Mouse (Mus musculus) neural tube, embryonic 11.5 days (tissue): Measurements from ENCODE around the gene Acvr1. TPM values are rescaled to one million over a fixed set of nuclear protein-coding genes. Genes with fewer than 3 reads are reported as not detected.

Experiments
- ATAC-seq: fragments of 200-750 bp; cut with Nextera tagmentation; 2 replicates; pipeline ENCODE4 v1.8.0; 2017; ENCODE audit warnings: moderate number of reproducible peaks, mild to moderate bottlenecking, moderate TSS enrichment, moderate library complexity; ENCODE audit not compliant: insufficient read depth, low FRiP score, low TSS enrichment
- DNase-seq: peaks from one replicate; pipeline ENCODE4 v3.0.0-alpha.2; 2015; ENCODE audit warnings: low spot score
- H3K27ac ChIP-seq: fragments of 300-500 bp; sonication (generic); 2 replicates; pipeline ENCODE4 v1.5.1; 2014; ENCODE audit warnings: low read depth, mild to moderate bottlenecking, low read length
- H3K27me3 ChIP-seq: fragments of 300-500 bp; sonication (generic); 2 replicates; pipeline ENCODE4 v1.6.1; 2014; ENCODE audit warnings: mild to moderate bottlenecking, low read length, mixed read lengths; ENCODE audit not compliant: control insufficient read depth, insufficient read depth
- H3K36me3 ChIP-seq: fragments of 300-500 bp; sonication (generic); 2 replicates; pipeline ENCODE4 v1.6.1; 2014; ENCODE audit warnings: mild to moderate bottlenecking, low read length, moderate library complexity, mixed read lengths; ENCODE audit not compliant: control insufficient read depth, insufficient read depth
- H3K4me1 ChIP-seq: fragments of 300-500 bp; sonication (generic); 2 replicates; pipeline ENCODE4 v1.6.1; 2014; ENCODE audit warnings: low read length, mixed read lengths; ENCODE audit not compliant: control insufficient read depth, insufficient read depth
- H3K4me2 ChIP-seq: fragments of 300-500 bp; sonication (generic); 2 replicates; pipeline ENCODE4 v1.6.1; 2014; ENCODE audit warnings: low read depth, mild to moderate bottlenecking, moderate library complexity
- H3K4me3 ChIP-seq: fragments of 300-500 bp; sonication (generic); 2 replicates; pipeline ENCODE4 v1.5.1; 2014; ENCODE audit warnings: low read depth, low read length
- H3K9ac ChIP-seq: fragments of 300-500 bp; sonication (generic); 2 replicates; pipeline ENCODE4 v1.6.1; 2014; ENCODE audit warnings: mild to moderate bottlenecking, low read length
- H3K9me3 ChIP-seq: fragments of 300-500 bp; sonication (generic); 2 replicates; pipeline ENCODE4 v1.6.1; 2016; ENCODE audit warnings: low read length; ENCODE audit not compliant: control insufficient read depth
- WGBS: fragments of 180-500 bp; shearing (Covaris S2); extraction: QIAGEN DNeasy Blood & Tissue Kit; methylation state at CpG from one replicate; pipeline ENCODE4 v1.1.7; 2014; 5-methylcytosine and 5-hydroxymethylcytosine counted together
- polyA plus RNA-seq: library from polyadenylated mRNA; unstranded; fragments of >200 nt; fragmentation: Nextera tagmentation; extraction: Ambion mirVana; gene quantifications from 2 replicates; pipeline ENCODE4 v1.2.1, GENCODE M21; 2014

Acvr1 gene
- polyA plus RNA-seq, 1 experiment from 2014 or later = 6.6 TPM

DNA sequence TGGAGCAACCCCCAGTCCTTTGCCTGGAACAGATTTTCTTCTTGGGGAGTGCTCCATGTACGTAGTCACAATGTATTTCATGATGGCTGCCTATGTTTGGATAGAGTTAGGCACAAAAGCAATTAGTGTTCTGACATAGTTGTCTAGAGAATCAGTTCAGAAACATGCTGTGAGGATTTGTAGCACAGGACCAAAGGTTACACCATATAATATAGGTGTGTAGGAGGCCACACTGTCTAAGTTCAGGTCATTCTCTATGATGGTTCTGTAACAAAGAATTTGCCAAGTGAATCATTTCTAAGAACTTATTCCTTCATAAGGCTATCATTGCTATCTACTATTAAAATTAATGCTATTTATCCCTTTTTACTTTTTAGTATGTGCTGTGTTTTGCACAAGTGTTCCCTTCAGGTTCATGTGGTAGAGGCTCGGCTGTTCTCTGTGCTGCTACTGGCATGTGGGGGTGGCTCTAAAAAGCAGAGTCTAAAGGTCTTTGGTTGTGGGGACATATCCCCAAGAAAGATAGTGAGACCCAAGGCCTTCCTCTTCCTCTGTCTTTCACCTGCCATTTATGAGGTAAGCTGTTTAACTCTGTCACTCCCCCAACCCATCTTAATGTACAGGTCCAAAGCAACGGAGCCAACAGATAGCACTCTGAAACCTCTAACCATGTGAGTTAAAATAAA, 205.5 kb downstream of the Acvr1 start:
- Histone ChIP-seq H3K9ac (no peak overlapping the region), H3K4me1 (peaks cover 5% of the 10 kb centered on the region), H3K4me2 (no peak overlapping the region), H3K27ac (no peak overlapping the region), H3K27me3 (peaks cover 9% of the 10 kb centered on the region), H3K9me3 (no peaks in the 10 kb centered on the region), H3K36me3 (no peaks in the 10 kb centered on the region), H3K4me3 (no peak overlapping the region)
- 93% methylated on average over 3 of the region's 3 CpGs for WGBS
- DNase-seq = no peak
- ATAC-seq = no peak

GRCm38 (mm10) chr2:58358132-58358460, 208.9 kb downstream of the Acvr1 start:
- WGBS = 9% methylated on average over 3 of the region's 3 CpGs
- no peak for ATAC-seq

GRCm38 (mm10) chr2:58357414-58358131, 209.4 kb downstream of the Acvr1 start, which contains the start of gene Acvr1c:
Gene Acvr1c (minus strand): TSS chr2:58357895.
- WGBS = under 1% methylated on average over 61 of the region's 65 CpGs
- Histone ChIP-seq H3K36me3 (no peaks in the 10 kb centered on the region), H3K4me2 (peak within 1 kb of the TSS; percentile 98), H3K9ac (peak within 1 kb of the TSS; percentile 44), H3K4me1 (peaks cover 5% of the 10 kb centered on the region), H3K27ac (no peak within 1 kb of the TSS), H3K9me3 (no peaks in the 10 kb centered on the region), H3K27me3 (peaks cover 13% of the 10 kb centered on the region), H3K4me3 (peak within 1 kb of the TSS; percentile 50)
- ATAC-seq = peak; percentile 76
- peak; percentile 50 for DNase-seq

More at GRCm38 (mm10) chr2:58358132-58358460, 208.9 kb downstream of the Acvr1 start:
- H3K4me1 ChIP-seq = peaks cover 5% of the 10 kb centered on the region
- H3K36me3 ChIP-seq = no peaks in the 10 kb centered on the region
- peak overlapping the region; percentile 50 for H3K4me3 ChIP-seq
- H3K4me2 ChIP-seq = peak overlapping the region; percentile 98
- H3K9ac ChIP-seq = no peak overlapping the region
- DNase-seq = no peak
- no peak overlapping the region for H3K27ac ChIP-seq
- peaks cover 13% of the 10 kb centered on the region for H3K27me3 ChIP-seq
- H3K9me3 ChIP-seq = no peaks in the 10 kb centered on the region

DNA sequence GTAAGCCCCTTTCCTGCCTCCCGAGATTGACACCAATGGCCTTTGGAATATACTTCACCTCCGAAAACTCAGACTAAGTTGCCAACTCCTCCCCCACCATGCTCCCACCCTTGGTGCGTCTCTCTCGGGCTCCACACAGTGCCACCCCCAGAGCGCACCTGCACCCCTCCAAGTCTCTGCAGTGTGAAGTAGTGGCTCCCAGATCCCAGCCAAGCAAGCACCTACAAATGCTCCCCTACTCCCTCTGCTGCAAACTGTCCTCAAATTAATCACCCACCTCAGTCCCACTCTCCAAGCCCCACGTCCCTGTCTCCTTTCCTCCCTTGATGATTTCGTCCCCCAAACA, 209.9 kb downstream of the Acvr1 start:
- Histone ChIP-seq H3K4me2 (peak overlapping the region; percentile 98), H3K4me3 (peak overlapping the region; percentile 50), H3K9me3 (no peaks in the 10 kb centered on the region), H3K36me3 (no peaks in the 10 kb centered on the region), H3K9ac (no peak overlapping the region), H3K4me1 (peaks cover 5% of the 10 kb centered on the region), H3K27ac (no peak overlapping the region), H3K27me3 (peaks cover 13% of the 10 kb centered on the region)
- WGBS = 0% methylated on average over 7 of the region's 7 CpGs
- DNase-seq (peak; percentile 19), ATAC-seq (peak; percentile 56; the same call in 1 of the 2 replicates)

DNA sequence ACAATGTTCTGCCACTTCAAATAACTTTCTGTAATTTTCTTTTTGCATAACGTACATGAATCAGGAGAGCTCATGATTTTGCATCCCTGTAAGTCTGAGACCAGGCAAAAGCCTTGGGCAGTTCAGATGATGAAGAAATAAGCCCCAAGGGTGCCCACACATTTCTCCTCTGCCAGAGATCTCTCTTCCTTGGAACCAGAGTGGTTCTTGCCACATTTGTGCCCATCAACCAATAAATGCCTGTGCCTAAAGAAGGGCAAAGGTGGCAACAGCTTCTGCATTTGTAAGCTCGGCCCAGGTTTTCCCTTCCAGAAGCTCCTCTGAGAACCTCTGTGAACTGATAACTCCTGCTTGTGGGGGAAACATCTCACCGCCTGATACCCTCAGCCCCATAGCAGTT, 212.6 kb downstream of the Acvr1 start:
- H3K36me3 ChIP-seq = no peaks in the 10 kb centered on the region
- no peaks in the 10 kb centered on the region for H3K9me3 ChIP-seq
- H3K9ac ChIP-seq = no peak overlapping the region
- H3K27ac ChIP-seq = no peak overlapping the region
- ATAC-seq (no peak), DNase-seq (no peak)
- H3K4me3 ChIP-seq = no peak overlapping the region
- WGBS = 86% methylated on average over 3 of the region's 3 CpGs
- H3K4me2 ChIP-seq = no peak overlapping the region
- peaks cover 5% of the 10 kb centered on the region for H3K4me1 ChIP-seq
- peaks cover 13% of the 10 kb centered on the region for H3K27me3 ChIP-seq

DNA sequence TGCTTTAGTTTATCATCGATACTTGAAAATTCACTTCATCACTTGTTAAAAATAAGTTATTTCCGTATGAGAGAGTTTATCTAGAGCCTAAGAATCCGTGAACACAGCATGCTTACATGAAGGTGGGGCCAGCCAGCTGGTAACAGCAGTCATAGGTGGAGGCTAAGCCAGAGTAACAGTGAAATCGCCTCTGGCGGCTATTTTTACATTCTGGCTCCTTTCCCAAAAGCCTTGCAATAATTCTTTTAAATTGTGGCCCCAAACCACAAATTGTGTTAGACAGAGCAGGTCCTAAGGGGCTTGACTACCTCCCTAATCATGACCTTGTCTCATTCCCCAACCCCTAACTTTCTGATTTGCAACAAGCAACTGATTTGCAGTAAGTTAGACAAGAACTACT, 214.1 kb downstream of the Acvr1 start:
- ATAC-seq = no peak
- H3K9me3 ChIP-seq = no peaks in the 10 kb centered on the region

DNA sequence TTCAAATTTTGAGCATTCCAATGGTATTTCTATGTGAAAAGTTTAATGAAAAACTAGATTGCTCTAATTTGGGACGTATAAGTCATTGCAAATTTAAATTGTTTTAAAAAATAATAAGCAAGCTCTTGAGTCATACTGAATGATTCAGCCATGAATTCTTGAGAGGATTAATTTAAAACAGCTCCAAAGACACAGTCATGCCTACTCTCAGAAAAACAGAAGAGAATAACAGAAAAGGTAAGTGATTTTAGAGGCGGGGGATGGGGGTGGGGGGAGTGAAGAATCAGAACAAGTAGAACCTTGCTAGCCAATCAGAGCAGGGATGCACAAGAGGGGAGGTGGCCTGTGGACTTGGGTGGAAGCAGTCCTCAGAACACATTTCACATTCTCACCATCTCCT, 216.3 kb downstream of the Acvr1 start:
- WGBS = 88% methylated on average over 2 of the region's 2 CpGs
- DNase-seq (no peak), ATAC-seq (no peak)

More for the DNA sequence above, 214.1 kb downstream of the Acvr1 start:
- H3K4me3 ChIP-seq = no peak overlapping the region
- H3K27me3 ChIP-seq = peaks cover 13% of the 10 kb centered on the region
- no peak overlapping the region for H3K4me2 ChIP-seq
- no peak for DNase-seq
- 78% methylated on average over 5 of the region's 5 CpGs for WGBS
- no peak overlapping the region for H3K9ac ChIP-seq
- H3K4me1 ChIP-seq = peaks cover 5% of the 10 kb centered on the region
- H3K36me3 ChIP-seq = no peaks in the 10 kb centered on the region
- no peak overlapping the region for H3K27ac ChIP-seq

More for the DNA sequence above, 216.3 kb downstream of the Acvr1 start:
- H3K4me2 ChIP-seq = no peak overlapping the region
- no peak overlapping the region for H3K27ac ChIP-seq
- no peak overlapping the region for H3K9ac ChIP-seq
- H3K36me3 ChIP-seq = no peaks in the 10 kb centered on the region
- H3K4me3 ChIP-seq = no peak overlapping the region
- no peaks in the 10 kb centered on the region for H3K4me1 ChIP-seq
- H3K27me3 ChIP-seq = no peaks in the 10 kb centered on the region
- no peaks in the 10 kb centered on the region for H3K9me3 ChIP-seq
